Mouse (Mus musculus): Measurements from ENCODE around the gene Hivep1. TPM values are rescaled to one million over a fixed set of nuclear protein-coding genes. Genes with fewer than 3 reads are reported as not detected.
A peak's percentile ranks its signal among the peaks of the same experiment; 100 is the strongest.

The Hivep1 gene
- polyA plus RNA-seq, 1 experiment from 2014 or later: 15.0 TPM

DNA sequence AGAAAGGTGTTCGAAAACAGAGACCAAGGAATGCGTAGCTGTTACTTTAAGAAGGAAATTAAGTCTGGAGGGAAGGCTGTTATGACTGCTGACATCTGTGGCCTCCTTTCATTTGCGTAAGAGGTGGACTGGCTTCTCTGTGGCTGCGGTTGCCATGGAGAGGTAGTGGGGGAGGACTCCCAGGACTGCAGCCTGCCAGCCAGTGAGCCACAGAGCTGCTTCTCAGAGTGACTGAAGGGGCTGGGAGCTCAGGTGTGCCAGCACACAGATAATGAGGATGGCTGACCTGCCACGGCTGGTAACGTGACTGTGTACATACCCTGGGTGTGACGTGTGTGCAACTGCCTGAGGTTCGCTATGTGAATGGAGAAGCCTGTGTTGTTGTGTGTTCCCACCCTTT lies 51.2 kb downstream of the Hivep1 start:
- no peaks in the 10 kb centered on the region for H3K27me3 ChIP-seq (replicated peaks; ENCODE audit: control insufficient read depth, insufficient read depth, low read length)
- peak; percentile 91 for ATAC-seq
- no peaks in the 10 kb centered on the region for H3K36me3 ChIP-seq (ENCODE audit: control insufficient read depth, insufficient read depth, low read length)
- peaks cover 25% of the 10 kb centered on the region for H3K4me1 ChIP-seq (ENCODE audit: control insufficient read depth, insufficient read depth, low read depth, low read length)
- H3K27ac ChIP-seq (ENCODE audit: low read depth, low read length): peak overlapping the region; percentile 79
- H3K9me3 ChIP-seq (ENCODE audit: control insufficient read depth, low read length): no peaks in the 10 kb centered on the region
- H3K9ac ChIP-seq (ENCODE audit: low read depth, low read length): peak overlapping the region; percentile 46; the same call in 1 of the 2 replicates
- H3K4me3 ChIP-seq (ENCODE audit: low read length): peak overlapping the region; percentile 24; the same call in 1 of the 2 replicates
- H3K4me2 ChIP-seq (ENCODE audit: low read length): peak overlapping the region; percentile 53
- 14% methylated on average over 8 of the region's 8 CpGs for WGBS

DNA sequence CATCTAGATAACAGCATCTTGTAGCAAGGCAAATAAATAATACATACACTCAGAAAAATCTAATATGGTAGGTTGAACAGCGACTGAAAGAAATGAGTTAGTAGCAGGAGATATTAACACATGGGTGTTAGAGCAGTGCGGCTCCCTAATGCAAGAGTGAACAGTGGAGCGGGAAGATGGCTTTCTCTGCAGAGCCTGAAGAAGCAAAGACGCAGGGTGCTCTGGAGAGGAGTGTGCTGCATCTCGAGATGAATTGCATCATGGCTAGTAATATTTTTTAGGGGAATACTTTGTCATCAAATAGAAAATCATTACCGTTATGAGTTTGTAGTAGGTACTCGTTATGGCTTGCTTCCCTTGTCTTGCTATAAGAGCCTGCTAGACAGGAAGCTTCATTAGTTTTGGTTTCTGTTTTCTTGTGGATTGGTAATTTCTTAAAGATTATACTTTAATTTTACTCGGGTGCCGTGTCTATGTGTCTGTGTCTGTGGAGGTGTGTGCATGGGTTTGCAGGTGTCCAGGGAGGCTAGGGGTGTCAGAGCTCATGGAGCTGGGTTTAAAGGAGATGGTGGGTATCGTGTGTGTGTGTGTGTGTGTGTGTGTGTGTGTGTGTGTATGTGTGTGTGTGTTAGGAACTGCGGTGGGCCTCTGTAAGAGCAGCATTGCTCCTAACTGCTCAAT lies 51.8 kb downstream of the Hivep1 start:
- Histone ChIP-seq H3K9me3 (ENCODE audit: control insufficient read depth, low read length) (no peaks in the 10 kb centered on the region), H3K27ac (ENCODE audit: low read depth, low read length) (peak overlapping the region; percentile 79), H3K36me3 (ENCODE audit: control insufficient read depth, insufficient read depth, low read length) (no peaks in the 10 kb centered on the region), H3K4me3 (ENCODE audit: low read length) (peak overlapping the region; percentile 24), H3K4me1 (ENCODE audit: control insufficient read depth, insufficient read depth, low read depth, low read length) (peaks cover 25% of the 10 kb centered on the region), H3K4me2 (ENCODE audit: low read length) (peak overlapping the region; percentile 53), H3K27me3 (replicated peaks; ENCODE audit: control insufficient read depth, insufficient read depth, low read length) (no peaks in the 10 kb centered on the region), H3K9ac (ENCODE audit: low read depth, low read length) (0 out of 2 replicates have a peak overlapping the region, but pooled peaks have one; percentile 5)
- WGBS: 49% methylated on average over 11 of the region's 11 CpGs
- peak; percentile 46; the same call in 1 of the 2 replicates for ATAC-seq

DNA sequence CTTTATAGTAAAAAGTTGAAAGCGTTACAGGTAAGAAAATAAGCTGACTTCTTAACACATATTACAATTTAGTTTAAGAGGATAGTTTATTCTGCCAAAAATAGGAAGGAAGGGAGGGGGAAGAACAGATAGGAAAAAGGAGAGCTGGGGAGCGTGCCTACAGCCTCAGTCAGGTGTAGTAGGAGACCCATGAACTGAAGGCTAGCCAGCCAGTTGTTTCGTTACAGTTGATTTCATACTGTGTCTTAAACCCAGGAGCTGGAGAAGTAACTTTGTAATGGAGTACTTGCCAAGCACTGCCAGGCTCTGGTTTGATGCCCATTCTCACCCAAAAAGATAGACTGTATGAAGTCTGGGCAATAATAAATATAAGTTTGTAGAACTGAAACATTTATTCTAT lies 52.5 kb downstream of the Hivep1 start:
- Histone ChIP-seq H3K4me2 (ENCODE audit: low read length) (no peak overlapping the region), H3K9me3 (ENCODE audit: control insufficient read depth, low read length) (no peaks in the 10 kb centered on the region), H3K27me3 (replicated peaks; ENCODE audit: control insufficient read depth, insufficient read depth, low read length) (no peaks in the 10 kb centered on the region), H3K36me3 (ENCODE audit: control insufficient read depth, insufficient read depth, low read length) (no peaks in the 10 kb centered on the region), H3K4me1 (ENCODE audit: control insufficient read depth, insufficient read depth, low read depth, low read length) (peaks cover 25% of the 10 kb centered on the region), H3K27ac (ENCODE audit: low read depth, low read length) (no peak overlapping the region), H3K9ac (ENCODE audit: low read depth, low read length) (no peak overlapping the region), H3K4me3 (ENCODE audit: low read length) (no peak overlapping the region)
- ATAC-seq: no peak
- WGBS: 78% methylated on average over 3 of the region's 3 CpGs

DNA sequence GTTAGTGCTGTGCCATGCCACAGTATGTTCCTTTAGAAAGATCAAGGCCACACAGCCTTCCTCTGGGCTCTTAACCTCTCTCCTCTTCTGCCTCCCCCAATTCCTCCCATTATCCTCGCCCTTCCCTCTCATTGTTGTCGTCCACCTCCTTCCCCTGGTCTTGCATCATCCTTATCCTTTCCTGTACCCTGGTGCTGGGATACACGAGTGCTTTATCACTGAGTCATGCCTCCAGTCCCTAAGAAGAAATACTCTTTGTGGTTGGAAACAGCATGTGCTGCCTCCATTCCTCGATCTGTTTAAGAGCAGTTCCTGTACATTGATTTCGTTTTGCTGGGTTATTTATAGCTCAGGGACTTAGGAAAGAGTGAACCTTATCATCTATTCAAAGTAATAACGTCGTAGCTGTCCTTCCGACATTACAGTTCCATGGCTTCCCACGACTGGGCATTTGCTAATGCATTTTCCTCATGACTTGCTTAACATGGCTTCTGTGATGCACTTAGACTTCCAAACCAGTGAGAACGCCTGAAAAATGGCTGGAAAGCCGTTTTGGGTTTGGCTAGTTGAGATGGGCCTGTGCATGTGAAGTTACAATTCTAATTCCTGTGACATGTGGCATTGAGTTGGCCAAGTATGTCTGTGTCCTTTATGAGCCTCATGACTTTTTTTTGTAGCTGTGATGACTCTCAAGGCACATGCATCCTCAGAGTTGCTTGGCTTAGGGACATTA lies 56.8 kb downstream of the Hivep1 start:
- Histone ChIP-seq H3K36me3 (ENCODE audit: control insufficient read depth, insufficient read depth, low read length) (no peaks in the 10 kb centered on the region), H3K9ac (ENCODE audit: low read depth, low read length) (no peak overlapping the region), H3K9me3 (ENCODE audit: control insufficient read depth, low read length) (no peaks in the 10 kb centered on the region), H3K27ac (ENCODE audit: low read depth, low read length) (no peak overlapping the region), H3K4me1 (ENCODE audit: control insufficient read depth, insufficient read depth, low read depth, low read length) (peaks cover 3% of the 10 kb centered on the region), H3K4me3 (ENCODE audit: low read length) (no peak overlapping the region), H3K4me2 (ENCODE audit: low read length) (no peak overlapping the region), H3K27me3 (replicated peaks; ENCODE audit: control insufficient read depth, insufficient read depth, low read length) (no peaks in the 10 kb centered on the region)
- no peak for ATAC-seq
- whole genome bisulfite sequencing: 75% methylated on average over 11 of the region's 11 CpGs

DNA sequence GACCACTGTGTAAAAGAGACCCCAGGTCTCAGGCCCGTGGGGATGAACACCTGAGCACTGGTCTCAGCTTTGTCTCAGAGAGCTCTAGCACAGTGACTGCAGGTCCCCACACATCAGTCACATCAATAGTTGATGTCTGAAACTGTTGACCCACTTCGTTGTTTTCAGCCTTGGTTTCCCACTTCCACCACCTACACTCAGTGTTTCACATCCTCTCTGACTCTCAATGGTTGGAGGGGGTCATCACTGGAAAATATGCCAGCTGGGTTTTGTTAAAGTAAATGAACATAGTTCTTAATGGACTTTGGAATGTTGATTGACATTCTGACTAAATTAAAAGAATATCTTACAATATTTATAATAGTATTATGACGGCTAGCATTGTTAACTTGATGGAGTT lies 58.6 kb downstream of the Hivep1 start:
- no peak overlapping the region for H3K9ac ChIP-seq (ENCODE audit: low read depth, low read length)
- H3K27ac ChIP-seq (ENCODE audit: low read depth, low read length): no peak overlapping the region
- no peak overlapping the region for H3K4me3 ChIP-seq (ENCODE audit: low read length)
- H3K9me3 ChIP-seq (ENCODE audit: control insufficient read depth, low read length): no peaks in the 10 kb centered on the region
- 85% methylated on average over 3 of the region's 3 CpGs for WGBS
- H3K36me3 ChIP-seq (ENCODE audit: control insufficient read depth, insufficient read depth, low read length): no peaks in the 10 kb centered on the region
- no peaks in the 10 kb centered on the region for H3K27me3 ChIP-seq (replicated peaks; ENCODE audit: control insufficient read depth, insufficient read depth, low read length)
- ATAC-seq: no peak
- H3K4me1 ChIP-seq (ENCODE audit: control insufficient read depth, insufficient read depth, low read depth, low read length): no peaks in the 10 kb centered on the region
- no peak overlapping the region for H3K4me2 ChIP-seq (ENCODE audit: low read length)

DNA sequence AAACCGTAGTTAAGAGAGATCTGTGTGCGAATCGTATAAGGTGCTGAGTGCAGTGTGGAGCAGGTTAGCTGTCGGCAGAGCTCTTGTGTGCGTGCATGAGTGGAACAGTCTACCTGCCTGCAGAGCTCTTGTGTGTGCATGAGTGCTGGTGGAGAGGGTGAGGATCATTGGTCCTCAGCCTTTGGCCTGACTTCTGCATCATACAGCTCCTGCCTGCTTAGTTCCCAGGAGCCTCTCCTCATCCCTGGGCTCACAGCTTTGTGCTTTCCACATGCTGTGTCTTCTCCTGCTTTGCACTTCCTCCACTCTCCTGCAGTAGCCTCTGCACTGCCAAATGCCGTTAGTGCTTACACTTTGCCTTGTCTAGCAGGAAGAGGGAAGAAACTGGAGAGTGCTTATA lies 60.2 kb downstream of the Hivep1 start:
- Histone ChIP-seq H3K27ac (ENCODE audit: low read depth, low read length) (no peak overlapping the region), H3K36me3 (ENCODE audit: control insufficient read depth, insufficient read depth, low read length) (no peaks in the 10 kb centered on the region), H3K9ac (ENCODE audit: low read depth, low read length) (no peak overlapping the region), H3K4me2 (ENCODE audit: low read length) (no peak overlapping the region), H3K27me3 (replicated peaks; ENCODE audit: control insufficient read depth, insufficient read depth, low read length) (no peaks in the 10 kb centered on the region), H3K4me1 (ENCODE audit: control insufficient read depth, insufficient read depth, low read depth, low read length) (peaks cover 7% of the 10 kb centered on the region; the same call in 1 of the 2 replicates), H3K9me3 (ENCODE audit: control insufficient read depth, low read length) (no peaks in the 10 kb centered on the region), H3K4me3 (ENCODE audit: low read length) (no peak overlapping the region)
- 87% methylated on average over 6 of the region's 6 CpGs for WGBS
- ATAC-seq: no peak

DNA sequence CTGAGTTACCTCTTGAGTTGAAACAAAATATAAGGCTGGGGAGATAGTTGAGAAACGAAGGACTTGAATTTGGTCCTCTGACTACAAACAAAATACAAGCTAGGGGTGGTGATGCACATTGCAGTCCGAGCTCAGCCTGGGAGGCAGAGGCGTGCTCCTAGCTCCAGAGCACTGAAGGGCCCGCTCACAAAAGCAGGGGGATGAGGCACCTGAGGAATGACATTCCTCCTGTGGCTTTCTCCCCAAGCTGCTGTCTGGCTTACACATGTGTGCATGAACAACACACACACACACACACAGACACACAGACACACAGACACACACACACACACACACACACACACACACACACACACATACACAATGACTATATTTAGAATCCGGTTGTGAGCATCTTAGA lies 60.9 kb downstream of the Hivep1 start:
- no peak overlapping the region for H3K4me2 ChIP-seq (ENCODE audit: low read length)
- H3K9me3 ChIP-seq (ENCODE audit: control insufficient read depth, low read length): no peaks in the 10 kb centered on the region
- WGBS: 68% methylated on average over 4 of the region's 5 CpGs
- ATAC-seq: no peak
- H3K36me3 ChIP-seq (ENCODE audit: control insufficient read depth, insufficient read depth, low read length): no peaks in the 10 kb centered on the region
- no peak overlapping the region for H3K9ac ChIP-seq (ENCODE audit: low read depth, low read length)
- peaks cover 7% of the 10 kb centered on the region; the same call in 1 of the 2 replicates for H3K4me1 ChIP-seq (ENCODE audit: control insufficient read depth, insufficient read depth, low read depth, low read length)
- H3K27me3 ChIP-seq (replicated peaks; ENCODE audit: control insufficient read depth, insufficient read depth, low read length): no peaks in the 10 kb centered on the region
- no peak overlapping the region for H3K4me3 ChIP-seq (ENCODE audit: low read length)
- H3K27ac ChIP-seq (ENCODE audit: low read depth, low read length): no peak overlapping the region

DNA sequence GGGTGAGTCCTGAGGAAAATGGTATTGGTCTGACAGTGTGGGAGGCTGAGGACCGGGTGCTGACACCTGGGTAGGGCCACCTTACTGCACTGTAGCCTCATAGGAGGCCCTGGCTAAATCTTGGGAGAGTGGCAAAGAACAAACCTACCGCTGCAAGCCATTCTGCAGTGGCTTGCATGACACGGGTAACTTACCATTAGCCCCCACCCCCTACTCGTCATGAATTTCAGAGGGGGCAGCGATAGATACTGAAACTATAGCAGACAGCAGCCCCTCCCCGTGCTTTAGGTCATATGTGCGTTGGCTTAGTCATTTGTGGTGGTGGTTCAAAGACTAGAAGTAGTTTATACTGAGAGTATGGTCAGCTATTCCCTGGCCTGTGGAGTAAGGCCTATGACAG lies 61.8 kb downstream of the Hivep1 start:
- no peak for ATAC-seq
- H3K4me2 ChIP-seq (ENCODE audit: low read length): no peak overlapping the region
- H3K9ac ChIP-seq (ENCODE audit: low read depth, low read length): no peak overlapping the region
- no peak overlapping the region for H3K4me3 ChIP-seq (ENCODE audit: low read length)
- WGBS: 89% methylated on average over 7 of the region's 7 CpGs
- no peaks in the 10 kb centered on the region for H3K27me3 ChIP-seq (replicated peaks; ENCODE audit: control insufficient read depth, insufficient read depth, low read length)
- no peak overlapping the region for H3K27ac ChIP-seq (ENCODE audit: low read depth, low read length)
- H3K36me3 ChIP-seq (ENCODE audit: control insufficient read depth, insufficient read depth, low read length): no peaks in the 10 kb centered on the region
- no peaks in the 10 kb centered on the region for H3K9me3 ChIP-seq (ENCODE audit: control insufficient read depth, low read length)
- H3K4me1 ChIP-seq (ENCODE audit: control insufficient read depth, insufficient read depth, low read depth, low read length): peaks cover 7% of the 10 kb centered on the region; the same call in 1 of the 2 replicates

DNA sequence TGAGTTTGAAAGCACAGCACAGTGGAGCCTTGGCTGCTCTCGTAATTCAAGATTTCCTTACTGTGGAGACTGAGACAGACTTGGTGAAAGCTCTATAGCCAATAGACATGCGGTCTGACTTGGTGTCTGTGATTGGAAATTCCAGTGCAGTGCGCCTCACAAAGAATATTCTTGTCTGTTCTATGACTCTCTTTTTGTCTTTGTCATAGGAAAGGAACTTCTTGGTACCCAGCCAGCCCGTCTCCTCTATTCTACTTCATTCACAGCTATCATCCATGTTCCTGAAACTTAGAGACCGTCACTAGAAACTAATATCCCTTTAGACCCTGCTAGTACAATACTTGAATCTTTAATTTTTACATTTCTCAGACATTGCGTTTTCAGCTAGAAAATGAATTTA lies 64.5 kb downstream of the Hivep1 start:
- Histone ChIP-seq H3K36me3 (ENCODE audit: control insufficient read depth, insufficient read depth, low read length) (no peaks in the 10 kb centered on the region), H3K27ac (ENCODE audit: low read depth, low read length) (no peak overlapping the region), H3K27me3 (replicated peaks; ENCODE audit: control insufficient read depth, insufficient read depth, low read length) (no peaks in the 10 kb centered on the region), H3K9ac (ENCODE audit: low read depth, low read length) (no peak overlapping the region), H3K4me2 (ENCODE audit: low read length) (no peak overlapping the region), H3K4me1 (ENCODE audit: control insufficient read depth, insufficient read depth, low read depth, low read length) (peaks cover 7% of the 10 kb centered on the region; the same call in 1 of the 2 replicates), H3K4me3 (ENCODE audit: low read length) (no peak overlapping the region), H3K9me3 (ENCODE audit: control insufficient read depth, low read length) (no peaks in the 10 kb centered on the region)
- 79% methylated on average over 6 of the region's 6 CpGs for WGBS
- ATAC-seq: no peak

Measured in hindbrain, embryonic 16.5 days (tissue).